Mouse (Mus musculus) myocyte (in vitro differentiated cells): ENCODE results near the gene Tmprss15. TPM values are rescaled to one million over a fixed set of nuclear protein-coding genes. Genes with fewer than 3 reads are reported as not detected.

Source experiments
- H3K27me3 ChIP-seq: one replicate; pipeline ENCODE4 v1.6.1; 2011; ENCODE audit not compliant: control insufficient read depth, insufficient read depth, insufficient read length
- H3K36me3 ChIP-seq: one replicate; pipeline ENCODE4 v1.6.1; 2011; ENCODE audit not compliant: control insufficient read depth, insufficient read depth
- H3K4me2 ChIP-seq: one replicate; pipeline ENCODE4 v1.6.1; 2011; ENCODE audit warnings: low read depth, control low read depth
- H3K4me3 ChIP-seq: one replicate; pipeline ENCODE4 v1.5.1; 2011; ENCODE audit warnings: mild to moderate bottlenecking, control low read depth, moderate library complexity
- H3K79me2 ChIP-seq: one replicate; pipeline ENCODE4 v1.6.1; 2011; ENCODE audit not compliant: control insufficient read depth, insufficient read depth
- H3ac ChIP-seq: one replicate; pipeline ENCODE4 v1.6.1; 2011; ENCODE audit not compliant: control insufficient read depth, insufficient read length
- CEBPB ChIP-seq: IDR thresholded peaks from 2 replicates; pipeline ENCODE4 v1.6.1; 2011; ENCODE audit warnings: mild to moderate bottlenecking, moderate library complexity; ENCODE audit not compliant: poor library complexity, insufficient read depth, severe bottlenecking
- E2F4 ChIP-seq: IDR thresholded peaks from one replicate; pipeline ENCODE4 v1.6.1; 2011; ENCODE audit warnings: mild to moderate bottlenecking, control low read depth, moderate library complexity; ENCODE audit not compliant: insufficient read depth
- MAX ChIP-seq: IDR thresholded peaks from one replicate; pipeline ENCODE4 v1.6.1; 2011; ENCODE audit warnings: low read depth, mild to moderate bottlenecking, control low read depth
- MYOD1 ChIP-seq, 3 experiments: IDR thresholded peaks; one replicate each; pipeline ENCODE4 v1.6.1; 2011; ENCODE audit warnings: control low read depth in 2 of 3, low read depth in 2 of 3, mild to moderate bottlenecking in 2 of 3, moderate library complexity in 1 of 3; ENCODE audit not compliant: insufficient read length in 2 of 3, control insufficient read depth in 1 of 3
- MYOG ChIP-seq, 3 experiments: IDR thresholded peaks; one replicate each; pipeline ENCODE4 v1.6.1; 2011; ENCODE audit warnings: control low read depth in 2 of 3, low read depth in 2 of 3, mild to moderate bottlenecking in 2 of 3; ENCODE audit not compliant: insufficient read length in 2 of 3, control insufficient read depth in 1 of 3, insufficient read depth in 1 of 3
- POLR2A ChIP-seq: IDR thresholded peaks from one replicate; pipeline ENCODE4 v1.6.1; 2011; ENCODE audit warnings: low read depth, mild to moderate bottlenecking, control low read depth, moderate library complexity; ENCODE audit not compliant: insufficient read length
- POLR2AphosphoS2 ChIP-seq: IDR thresholded peaks from one replicate; pipeline ENCODE4 v1.6.1; 2011; ENCODE audit warnings: low read depth, control low read depth; ENCODE audit not compliant: insufficient read length
- REST ChIP-seq: IDR thresholded peaks from one replicate; pipeline ENCODE4 v1.6.1; 2011; ENCODE audit warnings: mild to moderate bottlenecking, control low read depth, moderate library complexity; ENCODE audit not compliant: insufficient read depth, insufficient read length
- SRF ChIP-seq: IDR thresholded peaks from one replicate; pipeline ENCODE4 v1.6.1; 2011; ENCODE audit warnings: low read depth; ENCODE audit not compliant: control insufficient read depth, insufficient read length
- TCF12 ChIP-seq: IDR thresholded peaks from one replicate; pipeline ENCODE4 v1.6.1; 2011; ENCODE audit warnings: mild to moderate bottlenecking, control low read depth; ENCODE audit not compliant: poor library complexity, insufficient read depth, severe bottlenecking
- TCF3 ChIP-seq: IDR thresholded peaks from one replicate; pipeline ENCODE4 v1.6.1; 2011; ENCODE audit warnings: low read depth, control low read depth; ENCODE audit not compliant: insufficient read length
- USF1 ChIP-seq: IDR thresholded peaks from one replicate; pipeline ENCODE4 v1.6.1; 2011; ENCODE audit warnings: low read depth, mild to moderate bottlenecking, control low read depth, moderate library complexity
- polyA plus RNA-seq: library from polyadenylated mRNA; unstranded; fragments of >200 nt; fragmentation: generic; extraction: Trizol; gene quantifications from one replicate; pipeline ENCODE4 v1.2.1, GENCODE M21; 2012; ENCODE audit warnings: missing spikeins

Tmprss15 gene
- polyA plus RNA-seq, 1 experiment: not detected

DNA sequence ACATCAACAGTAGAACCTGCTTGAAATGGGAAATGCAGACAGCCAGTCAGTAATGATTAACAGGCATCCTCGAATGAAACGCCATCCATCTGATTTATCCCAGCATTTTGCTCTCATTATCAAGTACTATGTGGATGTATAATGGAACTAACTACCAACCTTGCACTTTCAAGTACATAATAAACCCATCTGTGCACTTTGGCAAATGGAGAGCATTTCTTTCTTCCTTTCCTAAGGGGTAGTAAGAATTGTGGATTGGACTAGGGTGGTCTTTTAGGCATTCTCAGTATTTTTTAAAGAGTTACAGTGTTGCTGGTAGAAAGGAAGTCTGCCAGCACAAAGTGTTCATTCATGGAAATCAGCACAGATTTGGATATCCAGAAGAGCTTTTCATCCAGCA lies 133.5 kb downstream of the Tmprss15 start:
- Histone ChIP-seq H3K36me3 (no peaks in the 10 kb centered on the region), H3ac (no peak overlapping the region), H3K79me2 (no peaks in the 10 kb centered on the region), H3K4me3 (no peak overlapping the region), H3K4me2 (no peak overlapping the region), H3K27me3 (no peaks in the 10 kb centered on the region)
- TF ChIP-seq REST (no peak), MAX (no peak), USF1 (no peak)

DNA sequence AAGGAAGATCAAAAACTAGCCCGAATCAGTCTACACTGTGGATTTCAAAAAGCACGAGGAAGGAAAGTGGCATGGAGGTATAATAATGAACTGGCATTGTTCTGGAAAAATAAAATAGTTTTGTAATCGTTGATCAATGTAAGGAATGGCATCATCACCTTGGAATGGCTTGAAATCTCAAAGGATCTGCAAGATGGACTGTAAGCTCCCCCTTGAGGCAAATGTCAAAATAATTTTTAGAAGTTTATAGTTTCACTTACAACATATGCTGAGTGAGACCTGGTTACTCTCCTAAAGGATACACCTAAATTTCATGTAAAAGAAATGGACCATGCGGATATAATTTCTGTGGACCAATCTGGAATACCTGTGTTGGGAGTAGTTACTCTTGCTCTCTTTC lies 140.5 kb downstream of the Tmprss15 start:
- peak overlapping the region; percentile 1 for H3K4me2 ChIP-seq

DNA sequence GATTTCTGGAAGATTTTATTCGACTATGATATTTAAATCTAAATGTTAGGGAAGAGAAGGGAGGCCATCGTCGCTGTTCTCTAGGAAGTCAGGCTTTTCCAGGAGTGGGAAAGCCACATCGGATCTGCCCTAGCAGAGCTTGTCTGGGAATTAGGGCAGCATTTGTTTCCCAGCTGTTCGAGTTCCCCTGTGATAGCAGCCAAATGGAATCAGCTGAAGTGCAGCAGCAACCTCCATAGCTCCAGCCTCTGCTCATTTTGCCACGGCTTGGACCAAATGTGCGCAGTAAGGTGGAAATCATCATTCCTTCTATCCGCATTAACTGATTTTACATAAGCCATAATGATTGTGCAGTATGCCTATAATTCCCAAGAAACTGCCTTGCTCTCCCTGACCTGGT lies 153.1 kb downstream of the Tmprss15 start:
- Histone ChIP-seq H3K36me3 (no peaks in the 10 kb centered on the region), H3K4me2 (no peak overlapping the region), H3K27me3 (no peaks in the 10 kb centered on the region), H3K79me2 (no peaks in the 10 kb centered on the region), H3ac (no peak overlapping the region), H3K4me3 (no peak overlapping the region)
- TF ChIP-seq TCF3 (no peak), MYOG (IDR thresholded peaks at IDR 0.05; ENCODE audit: control insufficient read depth in 1 of 3, insufficient read depth in 1 of 3, insufficient read length in 2 of 3, low read depth in 2 of 3) (no peak), POLR2AphosphoS2 (no peak), USF1 (no peak), TCF12 (no peak), E2F4 (no peak), REST (no peak), SRF (no peak), CEBPB (no peak), MYOD1 (IDR thresholded peaks at IDR 0.05; ENCODE audit: control insufficient read depth in 1 of 3, insufficient read length in 2 of 3, low read depth in 2 of 3) (no peak), MAX (no peak), POLR2A (no peak)

More for the DNA sequence above, 140.5 kb downstream of the Tmprss15 start:
- Histone ChIP-seq H3K4me3 (no peak overlapping the region), H3K27me3 (no peaks in the 10 kb centered on the region), H3ac (no peak overlapping the region), H3K79me2 (no peaks in the 10 kb centered on the region), H3K36me3 (no peaks in the 10 kb centered on the region)
- TF ChIP-seq REST (no peak), MYOG (IDR thresholded peaks at IDR 0.05; ENCODE audit: control insufficient read depth in 1 of 3, insufficient read depth in 1 of 3, insufficient read length in 2 of 3, low read depth in 2 of 3) (no peak), MYOD1 (IDR thresholded peaks at IDR 0.05; ENCODE audit: control insufficient read depth in 1 of 3, insufficient read length in 2 of 3, low read depth in 2 of 3) (no peak), POLR2A (no peak), POLR2AphosphoS2 (no peak), TCF3 (no peak), CEBPB (no peak), USF1 (no peak), TCF12 (no peak), E2F4 (no peak)

DNA sequence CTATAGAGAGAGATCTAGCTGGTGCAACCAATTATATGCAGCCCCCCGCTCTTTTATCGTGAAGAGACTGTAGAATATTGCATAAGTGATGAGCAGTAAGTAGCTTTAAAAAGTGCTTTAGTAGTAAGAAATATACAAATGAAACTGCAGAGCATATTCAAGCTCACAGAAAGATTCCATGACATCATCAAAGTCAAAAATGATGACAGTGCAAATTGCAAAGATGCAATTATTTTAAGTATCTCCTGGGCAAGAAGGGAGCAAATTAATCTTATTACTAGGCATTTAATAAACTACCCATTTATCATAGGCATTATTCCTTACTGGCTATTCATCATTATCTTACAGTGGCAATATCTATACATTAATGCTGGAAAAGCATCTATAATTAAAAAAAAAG lies 156.6 kb downstream of the Tmprss15 start:
- Histone ChIP-seq H3K4me3 (no peak overlapping the region), H3K4me2 (no peak overlapping the region), H3K36me3 (no peaks in the 10 kb centered on the region), H3ac (no peak overlapping the region), H3K27me3 (no peaks in the 10 kb centered on the region), H3K79me2 (no peaks in the 10 kb centered on the region)
- no peak for TF ChIP-seq POLR2A
- TF ChIP-seq MYOG (IDR thresholded peaks at IDR 0.05; ENCODE audit: control insufficient read depth in 1 of 3, insufficient read depth in 1 of 3, insufficient read length in 2 of 3, low read depth in 2 of 3): no peak
- no peak for TF ChIP-seq MYOD1 (IDR thresholded peaks at IDR 0.05; ENCODE audit: control insufficient read depth in 1 of 3, insufficient read length in 2 of 3, low read depth in 2 of 3)
- TF ChIP-seq POLR2AphosphoS2: no peak
- no peak for TF ChIP-seq SRF
- no peak for TF ChIP-seq MAX
- no peak for TF ChIP-seq USF1
- TF ChIP-seq REST: no peak
- TF ChIP-seq E2F4: no peak
- TF ChIP-seq TCF3: no peak
- no peak for TF ChIP-seq CEBPB
- TF ChIP-seq TCF12: no peak

DNA sequence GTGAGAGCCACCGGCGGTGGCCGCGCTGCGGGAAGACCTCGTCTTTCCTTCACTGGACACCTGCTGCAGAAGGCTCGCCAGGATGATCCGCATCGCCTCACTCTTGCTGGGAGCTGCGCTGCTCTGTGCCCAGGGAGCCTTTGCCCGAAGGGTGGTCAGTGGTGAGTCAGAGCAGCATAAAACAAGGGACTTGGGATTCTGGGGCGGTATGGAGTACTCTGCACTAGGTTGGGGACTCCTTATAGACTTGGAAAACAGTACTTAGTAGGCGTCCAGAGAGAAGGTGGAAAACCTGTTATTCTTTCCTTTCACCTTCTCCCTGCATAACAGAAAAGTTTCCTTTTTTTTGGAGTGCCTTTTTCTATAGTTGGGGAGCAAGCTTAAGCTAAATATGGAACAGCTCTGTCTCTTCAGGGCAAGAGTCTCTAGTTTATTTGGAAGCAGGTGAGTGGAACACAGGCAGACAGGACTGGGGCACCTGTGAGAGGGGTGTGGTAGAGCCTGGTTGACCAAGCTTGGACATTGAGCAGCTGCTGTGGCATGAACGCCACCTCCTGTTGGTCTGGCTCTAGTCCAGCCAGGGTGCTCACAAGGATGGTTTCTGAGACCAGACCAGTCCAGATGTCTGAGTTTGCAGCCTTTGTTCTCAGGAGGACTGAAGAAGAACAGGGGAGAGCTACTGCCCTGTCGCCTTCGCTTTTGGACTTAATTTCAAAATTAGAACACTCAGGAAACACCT lies 159.4 kb downstream of the Tmprss15 start:
- TF ChIP-seq TCF12 (no peak), MYOD1 (IDR thresholded peaks at IDR 0.05; ENCODE audit: control insufficient read depth in 1 of 3, insufficient read length in 2 of 3, low read depth in 2 of 3) (peak in 1 of 3 experiments; percentile 14)
- no peaks in the 10 kb centered on the region for H3K27me3 ChIP-seq
- H3K36me3 ChIP-seq: no peaks in the 10 kb centered on the region
- H3K4me2 ChIP-seq: peak overlapping the region; percentile 42
- H3K4me3 ChIP-seq: no peak overlapping the region
- no peak overlapping the region for H3ac ChIP-seq
- H3K79me2 ChIP-seq: no peaks in the 10 kb centered on the region
